Mouse (Mus musculus) left cerebral cortex, adult 9 months (tissue): ENCODE measurements around the gene Methig1.
"Not testable (repeated sequence)": the region's sequence is repeated elsewhere in the genome, so short reads cannot be mapped to it uniquely, and the experiment has no call there.

ENCODE experiments used
- DNase-seq, 2 experiments: peaks; one replicate each; pipeline ENCODE4 v3.0.0; 2022; ENCODE audit warnings: low spot score in 2 of 2

Gene Methig1

GRCm38 (mm10) chr15:100337847-100338246 lies 15.1 kb upstream of the Methig1 start:
- DNase-seq = peak in 1 of 2 experiments; percentile 53

GRCm38 (mm10) chr15:100341314-100341980 lies 11.5 kb upstream of the Methig1 start:
- not testable (repeated sequence) for DNase-seq

- DNase-seq = no peak
Observed at GRCm38 (mm10) chr15:100345484-100345883, 7.5 kb upstream of the Methig1 start.

GRCm38 (mm10) chr15:100346761-100347160 lies 6.2 kb upstream of the Methig1 start:
- DNase-seq = no peak

GRCm38 (mm10) chr15:100349496-100349895 lies 3.5 kb upstream of the Methig1 start:
- no peak for DNase-seq

GRCm38 (mm10) chr15:100351501-100352060 lies 1.4 kb upstream of the Methig1 start:
- no peak for DNase-seq

GRCm38 (mm10) chr15:100353399-100353798 lies 450 bp downstream of the Methig1 start:
- not testable (repeated sequence) for DNase-seq

- no peak for DNase-seq
Observed at GRCm38 (mm10) chr15:100355876-100356275, 2.9 kb downstream of the Methig1 start.

GRCm38 (mm10) chr15:100364242-100364641 lies 11.3 kb downstream of the Methig1 start, which contains the start of gene Higd1c:
Gene Higd1c (plus strand): TSS chr15:100364542.
- no peak for DNase-seq

GRCm38 (mm10) chr15:100365967-100366366 lies 13.0 kb downstream of the Methig1 start:
- DNase-seq = not testable (repeated sequence)

- DNase-seq = no peak
Observed at GRCm38 (mm10) chr15:100367119-100367518, 14.2 kb downstream of the Methig1 start.

- peak in 1 of 2 experiments; percentile 79 for DNase-seq
Observed at GRCm38 (mm10) chr15:100375066-100375465, 22.1 kb downstream of the Methig1 start.

GRCm38 (mm10) chr15:100377847-100378505 lies 25.0 kb downstream of the Methig1 start:
- DNase-seq = not testable (repeated sequence)

GRCm38 (mm10) chr15:100379658-100380057 lies 26.7 kb downstream of the Methig1 start:
- DNase-seq = no peak

- DNase-seq = no peak
Observed at GRCm38 (mm10) chr15:100380104-100380503, 27.2 kb downstream of the Methig1 start.

GRCm38 (mm10) chr15:100385705-100386104 lies 32.8 kb downstream of the Methig1 start:
- DNase-seq = no peak

GRCm38 (mm10) chr15:100387544-100388223 lies 34.7 kb downstream of the Methig1 start:
- DNase-seq = no peak

GRCm38 (mm10) chr15:100388224-100388835 lies 35.4 kb downstream of the Methig1 start:
- DNase-seq = no peak

- DNase-seq = no peak
Observed at GRCm38 (mm10) chr15:100388886-100389285, 35.9 kb downstream of the Methig1 start.

GRCm38 (mm10) chr15:100391066-100391465 lies 38.1 kb downstream of the Methig1 start:
- no peak for DNase-seq

GRCm38 (mm10) chr15:100391599-100391998 lies 38.6 kb downstream of the Methig1 start:
- DNase-seq = no peak

- DNase-seq = no peak
Observed at GRCm38 (mm10) chr15:100393016-100393415, 40.1 kb downstream of the Methig1 start.
